Mouse (Mus musculus): Measurements from ENCODE around the gene Bmp7. TPM values are rescaled to one million over a fixed set of nuclear protein-coding genes. Genes with fewer than 3 reads are reported as not detected.

Gene Bmp7
- polyA plus RNA-seq, 1 experiment from 2014 or later, result 6.9 TPM

- H3K36me3 ChIP-seq (ENCODE audit: poor library complexity, severe bottlenecking), result no peaks in the 10 kb centered on the region
- no peaks in the 10 kb centered on the region for H3K9me3 ChIP-seq (replicated peaks)
- no peaks in the 10 kb centered on the region for H3K27me3 ChIP-seq
- no peak for ATAC-seq
- H3K9ac ChIP-seq, result no peak overlapping the region
- H3K4me1 ChIP-seq, result no peaks in the 10 kb centered on the region
- H3K4me3 ChIP-seq, result no peak overlapping the region
- WGBS, result 81% methylated on average over 4 of the region's 4 CpGs
- no peak overlapping the region for H3K27ac ChIP-seq
- no peak overlapping the region for H3K4me2 ChIP-seq
Observed at GRCm38 (mm10) chr2:172926311-172926710, 13.8 kb downstream of the Bmp7 start.

- no peak overlapping the region for H3K27ac ChIP-seq
- no peak overlapping the region for H3K4me3 ChIP-seq
- H3K9ac ChIP-seq, result no peak overlapping the region
- no peak for ATAC-seq
- H3K4me2 ChIP-seq, result no peak overlapping the region
- 35% methylated on average over 6 of the region's 6 CpGs for WGBS
- H3K36me3 ChIP-seq (ENCODE audit: poor library complexity, severe bottlenecking), result no peaks in the 10 kb centered on the region
- H3K27me3 ChIP-seq, result no peaks in the 10 kb centered on the region
- H3K4me1 ChIP-seq, result no peaks in the 10 kb centered on the region
- no peaks in the 10 kb centered on the region for H3K9me3 ChIP-seq (replicated peaks)
Observed at GRCm38 (mm10) chr2:172924961-172925360, 15.2 kb downstream of the Bmp7 start.

- ATAC-seq, result no peak
- Histone ChIP-seq H3K9me3 (replicated peaks) (no peaks in the 10 kb centered on the region), H3K4me1 (no peaks in the 10 kb centered on the region), H3K27ac (no peak overlapping the region), H3K9ac (no peak overlapping the region), H3K36me3 (ENCODE audit: poor library complexity, severe bottlenecking) (no peaks in the 10 kb centered on the region), H3K27me3 (no peaks in the 10 kb centered on the region), H3K4me2 (no peak overlapping the region), H3K4me3 (no peak overlapping the region)
- 94% methylated on average over 7 of the region's 7 CpGs for WGBS
Observed at GRCm38 (mm10) chr2:172923198-172923597, 16.9 kb downstream of the Bmp7 start.

GRCm38 (mm10) chr2:172922597-172922996, 17.5 kb downstream of the Bmp7 start:
- Histone ChIP-seq H3K4me1 (no peaks in the 10 kb centered on the region), H3K9me3 (replicated peaks) (no peaks in the 10 kb centered on the region), H3K9ac (no peak overlapping the region), H3K36me3 (ENCODE audit: poor library complexity, severe bottlenecking) (no peaks in the 10 kb centered on the region), H3K4me3 (no peak overlapping the region), H3K27ac (no peak overlapping the region), H3K4me2 (no peak overlapping the region), H3K27me3 (no peaks in the 10 kb centered on the region)
- 34% methylated on average over 5 of the region's 5 CpGs for WGBS
- ATAC-seq, result no peak

GRCm38 (mm10) chr2:172914018-172914417, 26.1 kb downstream of the Bmp7 start:
- Histone ChIP-seq H3K4me2 (no peak overlapping the region), H3K9me3 (replicated peaks) (no peaks in the 10 kb centered on the region), H3K27ac (no peak overlapping the region), H3K36me3 (ENCODE audit: poor library complexity, severe bottlenecking) (no peaks in the 10 kb centered on the region), H3K9ac (no peak overlapping the region), H3K27me3 (no peaks in the 10 kb centered on the region), H3K4me1 (0 out of 2 replicates have a peak, but pooled peaks cover 11% of the 10 kb centered on the region), H3K4me3 (no peak overlapping the region)
- WGBS, result 86% methylated on average over 14 of the region's 14 CpGs
- ATAC-seq, result no peak

GRCm38 (mm10) chr2:172911715-172912114, 28.4 kb downstream of the Bmp7 start:
- no peak for ATAC-seq
- H3K4me1 ChIP-seq, result 0 out of 2 replicates have a peak, but pooled peaks cover 11% of the 10 kb centered on the region
- no peaks in the 10 kb centered on the region for H3K9me3 ChIP-seq (replicated peaks)
- H3K27me3 ChIP-seq, result no peaks in the 10 kb centered on the region
- H3K4me3 ChIP-seq, result no peak overlapping the region
- H3K27ac ChIP-seq, result no peak overlapping the region
- no peaks in the 10 kb centered on the region for H3K36me3 ChIP-seq (ENCODE audit: poor library complexity, severe bottlenecking)
- WGBS, result 42% methylated on average over 5 of the region's 5 CpGs
- H3K9ac ChIP-seq, result no peak overlapping the region
- H3K4me2 ChIP-seq, result no peak overlapping the region

- H3K4me1 ChIP-seq, result 0 out of 2 replicates have a peak, but pooled peaks cover 11% of the 10 kb centered on the region
- H3K4me2 ChIP-seq, result no peak overlapping the region
- no peak overlapping the region for H3K9ac ChIP-seq
- no peak overlapping the region for H3K4me3 ChIP-seq
- no peak overlapping the region for H3K27ac ChIP-seq
- no peak for ATAC-seq
- H3K9me3 ChIP-seq (replicated peaks), result no peaks in the 10 kb centered on the region
- no peaks in the 10 kb centered on the region for H3K36me3 ChIP-seq (ENCODE audit: poor library complexity, severe bottlenecking)
- no peaks in the 10 kb centered on the region for H3K27me3 ChIP-seq
- WGBS, result 75% methylated on average over 6 of the region's 6 CpGs
Observed at GRCm38 (mm10) chr2:172911157-172911556, 29.0 kb downstream of the Bmp7 start.

GRCm38 (mm10) chr2:172909463-172909862, 30.7 kb downstream of the Bmp7 start:
- no peak for ATAC-seq
- WGBS, result 67% methylated on average over 6 of the region's 6 CpGs

GRCm38 (mm10) chr2:172906146-172906545, 34.0 kb downstream of the Bmp7 start:
- ATAC-seq, result no peak
- no peak overlapping the region for H3K27ac ChIP-seq
- no peaks in the 10 kb centered on the region for H3K27me3 ChIP-seq
- H3K9me3 ChIP-seq (replicated peaks), result no peaks in the 10 kb centered on the region
- H3K4me2 ChIP-seq, result no peak overlapping the region
- no peaks in the 10 kb centered on the region for H3K36me3 ChIP-seq (ENCODE audit: poor library complexity, severe bottlenecking)
- H3K4me1 ChIP-seq, result 0 out of 2 replicates have a peak, but pooled peaks cover 6% of the 10 kb centered on the region
- no peak overlapping the region for H3K4me3 ChIP-seq
- H3K9ac ChIP-seq, result no peak overlapping the region
- 88% methylated on average over 9 of the region's 9 CpGs for WGBS

More at GRCm38 (mm10) chr2:172909463-172909862, 30.7 kb downstream of the Bmp7 start:
- H3K4me2 ChIP-seq, result no peak overlapping the region
- no peak overlapping the region for H3K27ac ChIP-seq
- H3K36me3 ChIP-seq (ENCODE audit: poor library complexity, severe bottlenecking), result no peaks in the 10 kb centered on the region
- no peak overlapping the region for H3K4me3 ChIP-seq
- H3K27me3 ChIP-seq, result no peaks in the 10 kb centered on the region
- 0 out of 2 replicates have a peak, but pooled peaks cover 11% of the 10 kb centered on the region for H3K4me1 ChIP-seq
- H3K9ac ChIP-seq, result no peak overlapping the region
- no peaks in the 10 kb centered on the region for H3K9me3 ChIP-seq (replicated peaks)

GRCm38 (mm10) chr2:172905057-172905456, 35.1 kb downstream of the Bmp7 start:
- 94% methylated on average over 5 of the region's 5 CpGs for WGBS
- no peak for ATAC-seq
- no peak overlapping the region for H3K4me2 ChIP-seq
- H3K9me3 ChIP-seq (replicated peaks), result no peaks in the 10 kb centered on the region
- no peak overlapping the region for H3K9ac ChIP-seq
- H3K36me3 ChIP-seq (ENCODE audit: poor library complexity, severe bottlenecking), result no peaks in the 10 kb centered on the region
- no peak overlapping the region for H3K4me3 ChIP-seq
- H3K4me1 ChIP-seq, result 0 out of 2 replicates have a peak, but pooled peaks cover 6% of the 10 kb centered on the region
- no peak overlapping the region for H3K27ac ChIP-seq
- H3K27me3 ChIP-seq, result no peaks in the 10 kb centered on the region

- 88% methylated on average over 6 of the region's 6 CpGs for WGBS
- Histone ChIP-seq H3K4me3 (no peak overlapping the region), H3K9me3 (replicated peaks) (no peaks in the 10 kb centered on the region), H3K9ac (no peak overlapping the region), H3K4me2 (no peak overlapping the region), H3K27ac (no peak overlapping the region), H3K4me1 (0 out of 2 replicates have a peak, but pooled peaks cover 4% of the 10 kb centered on the region), H3K36me3 (ENCODE audit: poor library complexity, severe bottlenecking) (no peaks in the 10 kb centered on the region), H3K27me3 (no peaks in the 10 kb centered on the region)
- ATAC-seq, result no peak
Observed at GRCm38 (mm10) chr2:172904614-172905013, 35.5 kb downstream of the Bmp7 start.

- H3K9me3 ChIP-seq (replicated peaks), result no peaks in the 10 kb centered on the region
- H3K4me3 ChIP-seq, result no peak overlapping the region
- H3K27me3 ChIP-seq, result no peaks in the 10 kb centered on the region
- no peak overlapping the region for H3K4me2 ChIP-seq
- H3K4me1 ChIP-seq, result no peaks in the 10 kb centered on the region
- no peak overlapping the region for H3K27ac ChIP-seq
- H3K9ac ChIP-seq, result no peak overlapping the region
- ATAC-seq, result no peak
- 90% methylated on average over 8 of the region's 8 CpGs for WGBS
- no peaks in the 10 kb centered on the region for H3K36me3 ChIP-seq (ENCODE audit: poor library complexity, severe bottlenecking)
Observed at GRCm38 (mm10) chr2:172903523-172903922, 36.6 kb downstream of the Bmp7 start.

GRCm38 (mm10) chr2:172900954-172901701, 39.0 kb downstream of the Bmp7 start:
- 84% methylated on average over 10 of the region's 10 CpGs for WGBS
- Histone ChIP-seq H3K4me1 (no peaks in the 10 kb centered on the region), H3K27ac (no peak overlapping the region), H3K9me3 (replicated peaks) (no peaks in the 10 kb centered on the region), H3K27me3 (no peaks in the 10 kb centered on the region), H3K36me3 (ENCODE audit: poor library complexity, severe bottlenecking) (no peaks in the 10 kb centered on the region), H3K4me3 (no peak overlapping the region), H3K4me2 (no peak overlapping the region), H3K9ac (no peak overlapping the region)
- no peak for ATAC-seq
